Mouse (Mus musculus): ENCODE measurements around the gene Celf2. TPM values are rescaled to one million over a fixed set of nuclear protein-coding genes. Genes with fewer than 3 reads are reported as not detected.

The Celf2 gene
- total RNA-seq, 2 experiments from 2014 or later = 448 to 459 TPM

DNA sequence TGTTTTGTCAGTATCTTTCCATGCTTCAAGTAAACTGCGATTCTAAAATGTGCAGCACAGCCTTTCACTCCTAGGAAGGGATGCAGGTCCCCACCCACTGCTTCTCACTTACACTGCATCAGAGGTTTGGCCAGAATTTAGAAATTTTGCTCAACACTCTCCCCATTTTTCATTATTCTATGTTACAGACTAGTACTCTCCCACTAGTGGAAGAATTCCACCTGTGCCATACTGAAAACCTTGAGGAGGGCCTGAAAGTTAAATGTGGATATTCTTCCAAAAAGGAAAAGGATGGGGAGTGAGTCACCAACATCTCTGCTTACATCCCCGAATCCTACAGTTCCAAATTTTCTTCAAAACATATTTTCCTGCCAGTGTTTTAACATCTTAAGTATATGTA lies 276.0 kb downstream of the Celf2 start:
- Histone ChIP-seq H3K27ac (peak overlapping the region; percentile 89), H3K4me3 (no peak overlapping the region)
- intact Hi-C loops (cut with DNase I) = loop anchor here (10.0 kb wide), 2 partner anchors 1041 to 1261 kb away; no protein-coding TSS in a partner anchor
- DNase-seq (ENCODE audit: extremely low spot score in 1 of 2, low spot score in 2 of 2) = no peak
- no peak for TF ChIP-seq CTCF (IDR thresholded peaks at IDR 0.05)

DNA sequence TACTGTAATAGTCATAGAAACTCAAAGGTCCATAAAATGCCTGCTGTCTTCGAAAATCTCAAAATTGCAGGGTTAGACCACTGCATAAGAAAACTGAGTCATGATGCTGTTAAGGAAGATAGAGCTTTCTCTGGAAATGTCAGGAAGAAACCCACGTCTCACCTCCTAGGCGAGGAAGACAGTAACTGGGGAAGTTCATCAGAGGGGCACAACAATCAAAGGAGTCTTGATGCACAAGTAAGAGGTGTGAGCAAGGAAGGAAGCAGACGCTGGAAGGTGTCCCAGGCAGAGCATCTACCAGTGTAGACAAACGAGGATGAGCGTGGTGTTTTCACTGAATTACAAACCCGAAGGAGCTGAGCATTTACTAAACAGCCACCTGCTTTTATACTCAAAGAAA lies 282.6 kb downstream of the Celf2 start:
- no peak for DNase-seq (ENCODE audit: extremely low spot score in 1 of 2, low spot score in 2 of 2)
- Histone ChIP-seq H3K4me3 (no peak overlapping the region), H3K27ac (peak overlapping the region; percentile 72)
- no peak for TF ChIP-seq CTCF (IDR thresholded peaks at IDR 0.05)
- intact Hi-C loops (cut with DNase I) = no loop called here

GRCm38 (mm10) chr2:7224346-7225071 lies 284.9 kb downstream of the Celf2 start:
- no peak overlapping the region for H3K4me3 ChIP-seq
- DNase-seq (ENCODE audit: extremely low spot score in 1 of 2, low spot score in 2 of 2) = no peak
- no peak for TF ChIP-seq CTCF (IDR thresholded peaks at IDR 0.05)
- peak overlapping the region; percentile 47 for H3K27ac ChIP-seq
- intact Hi-C loops (cut with DNase I) = no loop called here

- no peak overlapping the region for H3K4me3 ChIP-seq
- peak overlapping the region; percentile 37 for H3K27ac ChIP-seq
- DNase-seq (ENCODE audit: extremely low spot score in 1 of 2, low spot score in 2 of 2) = no peak
- no peak for TF ChIP-seq CTCF (IDR thresholded peaks at IDR 0.05)
- intact Hi-C loops (cut with DNase I) = no loop called here
Measured at GRCm38 (mm10) chr2:7223538-7223937, 285.8 kb downstream of the Celf2 start.

DNA sequence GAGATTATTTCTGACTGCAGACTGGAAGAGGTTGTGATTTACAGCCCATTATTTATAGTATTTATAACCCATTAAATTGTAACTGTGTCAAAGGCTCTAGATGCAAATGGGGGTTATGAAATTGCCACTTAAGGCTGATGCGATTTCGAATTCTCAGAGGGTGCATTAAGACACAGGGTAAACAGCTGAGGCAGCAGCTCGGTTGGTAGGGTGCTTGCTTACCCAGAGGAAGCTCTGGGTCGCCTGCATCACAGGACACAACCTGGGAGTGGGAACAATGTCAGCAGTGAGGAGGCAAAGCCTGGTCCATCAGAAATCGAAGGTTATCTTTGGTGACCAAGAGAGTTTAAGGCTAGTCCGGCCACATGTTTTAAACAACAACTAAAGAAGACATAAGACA lies 286.5 kb downstream of the Celf2 start:
- no peak for DNase-seq (ENCODE audit: extremely low spot score in 1 of 2, low spot score in 2 of 2)
- H3K4me3 ChIP-seq = no peak overlapping the region
- H3K27ac ChIP-seq = peak overlapping the region; percentile 37
- no peak for TF ChIP-seq CTCF (IDR thresholded peaks at IDR 0.05)
- intact Hi-C loops (cut with DNase I) = no loop called here

DNA sequence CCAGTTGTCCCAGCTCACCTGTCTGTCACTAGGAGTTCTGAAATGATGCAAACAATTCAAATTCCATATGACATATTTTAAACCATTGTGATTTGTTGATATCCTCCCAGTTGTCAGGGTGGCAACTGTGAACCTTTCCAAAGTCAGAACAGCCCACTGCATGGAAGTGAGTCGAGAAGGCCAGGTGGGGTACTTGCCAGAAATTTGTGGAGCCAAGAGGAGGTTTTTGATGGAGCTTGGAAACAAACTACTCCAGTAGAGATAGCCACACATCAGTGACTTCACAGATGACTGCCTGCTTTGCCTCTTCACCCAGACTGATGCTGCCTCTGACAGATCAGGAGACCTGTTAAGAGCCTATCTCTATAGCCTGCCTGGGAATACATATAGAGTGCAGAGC lies 287.5 kb downstream of the Celf2 start:
- DNase-seq (ENCODE audit: extremely low spot score in 1 of 2, low spot score in 2 of 2) = no peak
- Histone ChIP-seq H3K27ac (peak overlapping the region; percentile 47; the same call in 1 of the 2 replicates), H3K4me3 (no peak overlapping the region)
- intact Hi-C loops (cut with DNase I) = no loop called here
- no peak for TF ChIP-seq CTCF (IDR thresholded peaks at IDR 0.05)

- no peak for DNase-seq (ENCODE audit: extremely low spot score in 1 of 2, low spot score in 2 of 2)
- intact Hi-C loops (cut with DNase I) = no loop called here
- TF ChIP-seq CTCF (IDR thresholded peaks at IDR 0.05) = no peak
- Histone ChIP-seq H3K27ac (no peak overlapping the region; the same call in 1 of the 2 replicates), H3K4me3 (no peak overlapping the region)
Measured at GRCm38 (mm10) chr2:7218101-7218500, 291.3 kb downstream of the Celf2 start.

GRCm38 (mm10) chr2:7207691-7208504 lies 301.5 kb downstream of the Celf2 start:
- no peak for TF ChIP-seq CTCF (IDR thresholded peaks at IDR 0.05)
- Histone ChIP-seq H3K27ac (peak overlapping the region; percentile 32; the same call in 1 of the 2 replicates), H3K4me3 (no peak overlapping the region)
- intact Hi-C loops (cut with DNase I) = no loop called here
- DNase-seq (ENCODE audit: extremely low spot score in 1 of 2, low spot score in 2 of 2) = no peak

- Histone ChIP-seq H3K27ac (peak overlapping the region; percentile 45; the same call in 1 of the 2 replicates), H3K4me3 (no peak overlapping the region)
- intact Hi-C loops (cut with DNase I) = no loop called here
- DNase-seq (ENCODE audit: extremely low spot score in 1 of 2, low spot score in 2 of 2) = no peak
- TF ChIP-seq CTCF (IDR thresholded peaks at IDR 0.05) = no peak
Measured at GRCm38 (mm10) chr2:7193413-7193812, 315.9 kb downstream of the Celf2 start.

DNA sequence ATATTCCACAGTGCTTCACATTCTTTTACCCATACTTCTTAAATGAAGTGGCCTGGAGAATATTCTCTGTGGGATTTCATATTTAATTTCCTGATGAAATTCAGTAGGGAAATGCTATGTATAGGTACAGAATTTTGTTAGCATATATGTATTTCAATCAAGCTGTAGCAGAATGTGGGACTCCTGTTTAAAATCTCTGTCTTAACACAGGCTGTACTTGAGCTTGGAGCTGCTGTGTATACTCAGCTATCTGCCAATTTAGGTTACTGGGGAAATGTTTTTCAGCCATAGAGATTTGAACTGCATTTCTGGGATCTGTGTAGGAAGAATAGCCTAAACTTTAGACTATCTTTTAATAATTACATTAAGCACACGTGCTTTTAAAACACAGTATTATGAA lies 330.2 kb downstream of the Celf2 start:
- H3K27ac ChIP-seq = peak overlapping the region; percentile 56
- intact Hi-C loops (cut with DNase I) = no loop called here
- DNase-seq (ENCODE audit: extremely low spot score in 1 of 2, low spot score in 2 of 2) = no peak
- H3K4me3 ChIP-seq = no peak overlapping the region
- no peak for TF ChIP-seq CTCF (IDR thresholded peaks at IDR 0.05)

GRCm38 (mm10) chr2:7173271-7174064 lies 335.9 kb downstream of the Celf2 start:
- no peak overlapping the region for H3K4me3 ChIP-seq
- intact Hi-C loops (cut with DNase I) = no loop called here
- no peak for TF ChIP-seq CTCF (IDR thresholded peaks at IDR 0.05)
- peak overlapping the region; percentile 65 for H3K27ac ChIP-seq
- no peak for DNase-seq (ENCODE audit: extremely low spot score in 1 of 2, low spot score in 2 of 2)

All from left cerebral cortex, adult 2 months (tissue).